Mouse (Mus musculus) ES-Bruce4 (cell line): ENCODE data around the gene Gpnmb.

ENCODE experiments used
- CTCF ChIP-seq: IDR thresholded peaks from one replicate; pipeline ENCODE4 v1.8.1; 2011; ENCODE audit warnings: low read depth, low read length
- EP300 ChIP-seq: IDR thresholded peaks from 2 replicates; pipeline ENCODE4 v1.6.1; 2011; ENCODE audit warnings: low read depth, low read length; ENCODE audit not compliant: insufficient read depth
- POLR2A ChIP-seq: IDR thresholded peaks from one replicate; pipeline ENCODE4 v1.8.1; 2011; ENCODE audit warnings: low read length; ENCODE audit not compliant: insufficient read depth

- TF ChIP-seq POLR2A (no peak), CTCF (no peak), EP300 (no peak)
These were observed 78.1 kb downstream of the Gpnmb start for GRCm38 (mm10) chr6:49114457-49114856.
